Mouse (Mus musculus): ENCODE results near the gene E130308A19Rik. TPM values are rescaled to one million over a fixed set of nuclear protein-coding genes. Genes with fewer than 3 reads are reported as not detected.
"Not testable (repeated sequence)": the region's sequence is repeated elsewhere in the genome, so short reads cannot be mapped to it uniquely, and the experiment has no call there.

E130308A19Rik gene
- polyA plus RNA-seq, 1 experiment from 2014 or later, result 55.3 TPM

DNA sequence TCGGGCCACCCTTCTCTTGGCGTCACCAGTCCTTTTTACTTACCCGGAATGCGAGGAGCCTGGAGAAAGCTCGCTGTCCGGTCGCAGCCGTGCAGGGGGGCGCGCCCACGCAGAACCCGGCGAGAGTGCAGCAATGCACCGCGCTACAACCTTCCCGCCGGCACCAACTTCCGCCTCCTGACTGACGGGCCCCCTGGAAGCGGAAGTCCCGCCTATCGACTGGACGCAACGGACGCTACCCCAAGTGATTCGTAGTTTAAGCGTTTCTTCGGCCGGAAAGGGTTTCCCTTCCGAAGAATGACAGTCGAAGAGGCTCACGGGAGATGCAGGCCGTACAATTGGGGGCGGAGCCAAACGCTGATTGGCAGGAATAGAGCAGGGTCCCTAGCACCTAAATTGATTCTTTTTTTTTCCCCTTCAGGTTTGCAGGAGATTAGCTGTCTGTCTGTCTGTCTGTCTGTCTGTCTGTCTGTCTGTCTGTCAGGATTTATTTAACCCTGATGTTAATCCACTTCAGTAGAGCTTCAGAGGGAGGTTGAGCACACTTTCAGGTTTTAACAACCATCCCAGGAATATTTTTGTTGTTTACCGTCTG lies 157.8 kb downstream of the E130308A19Rik start:
- H3K27ac ChIP-seq, result peak overlapping the region; percentile 78
- 1% methylated on average over 36 of the region's 36 CpGs for WGBS
- H3K9ac ChIP-seq, result peak overlapping the region; percentile 82

DNA sequence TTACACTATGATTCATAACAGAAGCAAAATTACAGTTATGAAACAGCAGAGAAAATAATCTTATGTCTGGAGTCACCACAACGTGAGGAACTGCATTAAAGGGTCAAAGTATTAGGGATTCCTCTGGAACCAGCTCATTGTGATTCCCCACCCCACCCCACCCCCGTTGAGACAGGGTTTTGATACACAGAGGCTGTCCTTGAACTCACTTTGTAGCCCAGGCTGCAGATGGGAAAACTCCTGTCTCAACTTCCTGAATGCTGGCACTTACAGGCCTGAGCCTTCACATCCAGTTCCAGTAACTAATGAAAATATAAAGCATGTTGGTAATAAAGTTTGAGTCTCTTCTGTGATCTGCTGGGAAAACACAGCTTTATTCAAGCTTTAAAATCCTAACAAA lies 159.4 kb downstream of the E130308A19Rik start:
- Histone ChIP-seq H3K9ac (no peak overlapping the region), H3K36me3 (replicated peaks) (no peaks in the 10 kb centered on the region), H3K9me3 (no peaks in the 10 kb centered on the region), H3K27ac (no peak overlapping the region), H3K4me1 (peaks cover 12% of the 10 kb centered on the region), H3K27me3 (no peaks in the 10 kb centered on the region), H3K4me3 (replicated peaks) (no peak overlapping the region), H3K4me2 (no peak overlapping the region)
- WGBS, result 25% methylated on average over 2 of the region's 2 CpGs
- ATAC-seq (ENCODE audit: low FRiP score), result no peak

More for the DNA sequence above, 157.8 kb downstream of the E130308A19Rik start:
- Histone ChIP-seq H3K4me1 (peaks cover 12% of the 10 kb centered on the region), H3K9me3 (no peaks in the 10 kb centered on the region), H3K4me3 (replicated peaks) (peak overlapping the region; percentile 92), H3K36me3 (replicated peaks) (0 out of 2 replicates have a peak, but pooled peaks cover 2% of the 10 kb centered on the region), H3K4me2 (peak overlapping the region; percentile 84), H3K27me3 (no peaks in the 10 kb centered on the region)
- ATAC-seq (ENCODE audit: low FRiP score), result peak; percentile 95

DNA sequence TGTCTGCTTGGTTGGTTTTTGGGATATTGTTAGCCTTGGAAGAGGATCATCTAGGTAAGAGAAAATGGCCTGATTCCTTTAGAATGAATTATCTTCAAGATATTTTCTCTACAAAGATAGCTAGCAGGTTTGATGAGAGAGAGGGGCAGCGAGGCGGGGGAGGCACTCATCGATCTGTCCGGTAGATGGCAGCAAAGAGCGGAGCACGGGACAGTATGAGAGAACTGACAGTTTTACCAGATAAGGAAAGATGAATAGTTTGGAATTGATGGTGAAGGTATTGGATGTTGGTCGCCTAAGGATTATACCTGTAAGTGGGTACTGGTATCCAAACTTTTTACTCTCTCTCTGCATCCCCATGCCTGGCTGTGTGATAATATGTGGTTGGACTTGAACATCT lies 160.7 kb downstream of the E130308A19Rik start:
- Histone ChIP-seq H3K4me3 (replicated peaks) (no peak overlapping the region), H3K4me1 (peaks cover 10% of the 10 kb centered on the region), H3K4me2 (no peak overlapping the region), H3K9me3 (no peaks in the 10 kb centered on the region), H3K27ac (no peak overlapping the region), H3K27me3 (no peaks in the 10 kb centered on the region), H3K9ac (no peak overlapping the region), H3K36me3 (replicated peaks) (no peaks in the 10 kb centered on the region)
- WGBS, result under 1% methylated on average over 7 of the region's 7 CpGs
- ATAC-seq (ENCODE audit: low FRiP score), result no peak

DNA sequence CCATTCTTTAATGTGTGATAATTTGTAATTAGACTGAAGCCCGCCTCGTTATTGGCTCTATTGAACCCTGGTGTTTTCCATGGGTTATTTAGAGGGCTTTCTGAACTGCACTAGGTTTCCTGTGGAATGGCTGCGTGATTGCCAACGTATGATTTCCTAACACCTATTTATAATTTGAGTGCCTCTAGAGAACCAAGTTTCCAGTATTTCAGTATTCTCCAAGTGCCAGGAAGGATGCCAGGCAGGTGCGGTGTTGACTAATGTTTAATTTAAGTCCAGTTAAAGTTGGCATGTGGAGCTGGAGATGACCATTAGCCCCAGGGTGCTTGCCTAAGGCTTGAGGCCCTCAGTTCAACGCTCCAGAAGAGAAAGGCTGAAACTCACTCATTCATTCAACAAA lies 161.1 kb downstream of the E130308A19Rik start:
- Histone ChIP-seq H3K9ac (no peak overlapping the region), H3K27me3 (no peaks in the 10 kb centered on the region), H3K4me1 (peaks cover 6% of the 10 kb centered on the region), H3K4me3 (replicated peaks) (no peak overlapping the region), H3K27ac (no peak overlapping the region), H3K4me2 (no peak overlapping the region), H3K9me3 (no peaks in the 10 kb centered on the region), H3K36me3 (replicated peaks) (no peaks in the 10 kb centered on the region)
- 71% methylated on average over 6 of the region's 6 CpGs for WGBS
- no peak for ATAC-seq (ENCODE audit: low FRiP score)

DNA sequence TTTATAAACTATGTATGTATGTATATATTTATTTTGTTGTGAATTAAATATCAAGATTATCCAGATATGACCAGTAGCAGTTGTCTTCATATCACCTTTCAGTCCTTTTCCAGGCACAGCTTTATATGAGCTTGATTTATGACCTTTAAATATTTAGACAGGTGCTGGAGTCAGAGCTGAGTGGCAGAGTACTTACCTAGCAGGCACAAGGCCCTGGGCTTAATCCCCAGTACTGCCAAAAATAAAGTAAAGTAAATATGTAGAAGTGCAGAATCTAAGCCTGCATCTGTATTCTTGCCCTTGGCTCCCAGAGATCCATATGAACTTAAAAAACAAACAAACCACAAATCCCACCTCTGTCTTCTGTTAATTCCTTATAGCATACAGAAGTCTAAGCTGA lies 163.0 kb downstream of the E130308A19Rik start:
- no peaks in the 10 kb centered on the region for H3K4me1 ChIP-seq
- no peak overlapping the region for H3K9ac ChIP-seq
- ATAC-seq (ENCODE audit: low FRiP score), result no peak
- no peaks in the 10 kb centered on the region for H3K9me3 ChIP-seq
- no peak overlapping the region for H3K4me3 ChIP-seq (replicated peaks)
- H3K27ac ChIP-seq, result no peak overlapping the region
- H3K36me3 ChIP-seq (replicated peaks), result no peaks in the 10 kb centered on the region
- no peak overlapping the region for H3K4me2 ChIP-seq
- no peaks in the 10 kb centered on the region for H3K27me3 ChIP-seq

DNA sequence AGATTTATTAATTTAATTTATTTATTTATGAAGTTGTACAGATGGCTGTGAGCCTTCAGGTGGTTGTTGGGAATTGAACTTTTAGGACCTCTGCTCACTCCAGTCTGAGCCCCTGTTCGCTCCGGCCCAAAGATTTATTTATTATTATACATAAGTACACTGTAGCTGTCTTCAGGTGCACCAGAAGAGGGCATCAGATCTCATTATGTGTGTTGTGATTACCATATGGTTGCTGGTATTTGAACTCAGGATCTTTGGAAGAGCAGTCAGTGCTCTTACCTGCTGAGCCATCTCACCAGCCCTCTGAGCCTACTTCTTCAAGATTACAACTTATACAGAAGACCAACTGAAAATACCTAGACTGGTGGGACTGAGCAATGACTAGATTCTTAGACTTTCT lies 167.6 kb downstream of the E130308A19Rik start:
- ATAC-seq (ENCODE audit: low FRiP score); H3K9me3 ChIP-seq; H3K27me3 ChIP-seq; H3K4me1 ChIP-seq; H3K36me3 ChIP-seq (replicated peaks); H3K4me3 ChIP-seq (replicated peaks); H3K27ac ChIP-seq; H3K4me2 ChIP-seq; H3K9ac ChIP-seq: not testable (repeated sequence)
- WGBS, result 79% methylated on average over 2 of the region's 2 CpGs

DNA sequence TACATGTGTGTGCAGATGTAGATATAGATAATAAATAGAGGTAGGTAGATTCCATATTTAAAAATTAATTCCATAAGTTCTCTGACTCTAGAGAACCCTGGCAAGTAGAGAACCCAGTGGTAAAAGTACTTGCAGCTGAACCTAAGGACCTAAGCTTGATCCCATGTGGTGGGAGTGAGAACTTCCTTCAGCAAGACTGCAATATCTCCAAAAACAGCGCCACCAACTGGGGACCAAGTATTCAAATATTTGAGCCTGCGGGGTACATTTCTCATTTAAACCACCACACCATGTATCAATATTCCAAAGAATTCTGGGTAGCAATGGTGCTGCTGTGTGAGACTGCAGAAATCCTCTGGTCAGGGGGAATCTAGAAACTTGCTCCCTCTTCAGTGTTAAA lies 168.1 kb downstream of the E130308A19Rik start:
- Histone ChIP-seq H3K27me3 (no peaks in the 10 kb centered on the region), H3K9ac (no peak overlapping the region), H3K4me2 (no peak overlapping the region), H3K36me3 (replicated peaks) (no peaks in the 10 kb centered on the region), H3K4me1 (no peaks in the 10 kb centered on the region), H3K4me3 (replicated peaks) (no peak overlapping the region), H3K9me3 (no peaks in the 10 kb centered on the region), H3K27ac (no peak overlapping the region)
- ATAC-seq (ENCODE audit: low FRiP score), result no peak
- WGBS, result 77% methylated on average over 2 of the region's 2 CpGs

DNA sequence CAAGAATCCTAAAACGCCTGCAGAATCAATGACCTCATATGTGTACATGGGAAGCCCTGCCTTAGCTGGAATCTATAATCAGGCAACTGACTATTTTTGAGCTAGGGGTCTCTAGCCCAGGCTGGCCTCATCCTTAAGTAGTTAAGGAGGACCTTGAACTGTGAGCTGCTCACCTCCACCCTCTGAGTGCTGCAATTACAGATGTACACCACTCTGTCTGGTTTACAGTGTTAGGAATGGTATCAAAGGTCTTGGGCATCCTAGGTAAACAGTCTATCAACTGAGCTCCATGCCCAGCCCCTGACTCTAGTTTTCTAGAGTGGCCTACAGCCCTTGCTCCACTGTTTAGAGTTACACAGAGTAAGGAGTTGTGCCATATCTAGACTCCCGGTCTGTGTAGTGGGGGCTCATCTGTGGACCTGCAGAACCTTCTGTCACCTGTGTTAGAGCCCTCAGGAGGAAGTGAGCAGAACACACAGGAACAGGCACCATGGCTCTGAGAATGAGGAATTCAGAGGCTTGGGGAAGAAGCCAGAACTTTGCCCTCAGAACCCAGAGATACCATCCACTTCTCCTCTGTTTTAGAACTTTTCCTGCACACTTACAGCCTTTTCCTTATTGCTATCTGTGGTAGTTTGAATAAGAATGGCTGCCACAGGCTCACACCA lies 169.9 kb downstream of the E130308A19Rik start:
- 80% methylated on average over 2 of the region's 2 CpGs for WGBS
- no peaks in the 10 kb centered on the region for H3K36me3 ChIP-seq (replicated peaks)
- H3K9ac ChIP-seq, result no peak overlapping the region
- no peak for ATAC-seq (ENCODE audit: low FRiP score)
- H3K4me3 ChIP-seq (replicated peaks), result no peak overlapping the region
- H3K4me2 ChIP-seq, result no peak overlapping the region
- H3K9me3 ChIP-seq, result no peaks in the 10 kb centered on the region
- no peak overlapping the region for H3K27ac ChIP-seq
- no peaks in the 10 kb centered on the region for H3K27me3 ChIP-seq
- H3K4me1 ChIP-seq, result no peaks in the 10 kb centered on the region

DNA sequence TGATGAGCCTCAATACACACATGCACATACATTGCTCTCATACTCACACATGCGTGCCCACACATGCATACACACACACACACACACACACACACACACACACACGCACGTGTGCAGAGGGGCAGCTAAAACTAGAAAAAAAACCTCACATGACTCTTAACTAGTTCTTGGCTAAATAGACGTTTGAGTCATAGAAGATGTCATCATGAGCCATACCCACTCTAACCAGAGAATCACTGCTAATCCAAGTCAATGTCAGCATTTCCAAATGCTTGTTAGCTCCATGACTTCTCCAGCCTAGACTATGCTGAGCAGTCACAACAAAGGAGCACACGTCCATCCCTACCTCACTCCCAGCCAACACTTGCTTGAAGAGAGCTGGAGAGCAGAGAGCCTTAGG lies 174.2 kb downstream of the E130308A19Rik start:
- 0 out of 2 replicates have a peak, but pooled peaks cover 3% of the 10 kb centered on the region for H3K27me3 ChIP-seq
- ATAC-seq (ENCODE audit: low FRiP score), result no peak
- no peak overlapping the region for H3K9ac ChIP-seq
- 0 out of 2 replicates have a peak, but pooled peaks cover 3% of the 10 kb centered on the region for H3K4me1 ChIP-seq
- H3K9me3 ChIP-seq, result no peaks in the 10 kb centered on the region
- no peak overlapping the region for H3K4me2 ChIP-seq
- 89% methylated on average over 5 of the region's 5 CpGs for WGBS
- H3K36me3 ChIP-seq (replicated peaks), result no peaks in the 10 kb centered on the region
- H3K4me3 ChIP-seq (replicated peaks), result no peak overlapping the region
- no peak overlapping the region for H3K27ac ChIP-seq

DNA sequence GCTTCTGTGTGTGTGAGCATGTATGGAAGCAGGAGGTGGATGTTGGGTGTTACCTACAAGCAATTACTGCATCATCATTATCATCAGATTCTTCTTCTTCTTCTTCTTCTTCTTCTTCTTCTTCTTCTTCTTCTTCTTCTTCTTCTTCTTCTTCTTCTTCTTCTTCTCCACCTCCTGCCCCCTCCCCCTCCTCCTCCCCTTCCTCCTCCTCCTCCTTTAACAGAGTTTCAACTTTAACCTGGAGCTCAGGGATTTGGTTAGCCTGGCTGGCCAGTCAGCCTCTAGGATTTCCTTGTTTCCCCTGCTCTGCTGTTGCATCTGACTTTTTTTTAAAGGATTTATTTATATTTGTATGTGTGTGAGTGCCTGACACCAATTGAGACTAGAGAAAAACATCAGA lies 175.5 kb downstream of the E130308A19Rik start, which contains the start of gene Inip:
TSS of gene Inip (minus strand) at position 101 of the 400 bp plus-strand sequence.
- Histone ChIP-seq H3K4me2 (no peak within 1 kb of the TSS), H3K27ac (no peak within 1 kb of the TSS), H3K4me3 (replicated peaks) (no peak within 1 kb of the TSS), H3K9me3 (no peaks in the 10 kb centered on the region), H3K27me3 (0 out of 2 replicates have a peak, but pooled peaks cover 3% of the 10 kb centered on the region), H3K36me3 (replicated peaks) (no peaks in the 10 kb centered on the region), H3K9ac (no peak within 1 kb of the TSS), H3K4me1 (peaks cover 4% of the 10 kb centered on the region)
- no peak for ATAC-seq (ENCODE audit: low FRiP score)

DNA sequence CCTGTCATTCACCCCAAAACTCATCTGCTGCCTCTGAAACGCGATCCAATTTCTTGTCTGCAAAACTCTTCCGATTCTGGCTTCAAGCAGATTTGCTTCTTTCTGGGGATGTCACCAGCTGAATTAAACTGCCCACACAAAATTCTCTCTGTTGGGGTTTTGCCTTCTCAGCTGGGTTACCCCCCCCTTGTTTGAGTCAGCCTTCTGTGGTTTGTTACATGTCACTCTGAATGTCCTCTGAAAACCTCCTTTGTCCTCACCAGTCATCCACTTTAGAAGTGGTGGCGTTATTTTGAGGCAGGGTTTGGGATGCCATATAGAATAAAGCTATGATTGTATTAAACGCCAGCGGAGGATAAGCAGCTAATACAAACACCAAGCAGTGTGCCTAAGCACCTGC lies 176.1 kb downstream of the E130308A19Rik start:
- ATAC-seq (ENCODE audit: low FRiP score), result no peak
- no peak overlapping the region for H3K9ac ChIP-seq
- no peaks in the 10 kb centered on the region for H3K9me3 ChIP-seq
- no peak overlapping the region for H3K27ac ChIP-seq
- 78% methylated on average over 6 of the region's 6 CpGs for WGBS
- H3K27me3 ChIP-seq, result 0 out of 2 replicates have a peak, but pooled peaks cover 3% of the 10 kb centered on the region
- no peak overlapping the region for H3K4me3 ChIP-seq (replicated peaks)
- no peaks in the 10 kb centered on the region for H3K36me3 ChIP-seq (replicated peaks)
- peaks cover 10% of the 10 kb centered on the region for H3K4me1 ChIP-seq
- no peak overlapping the region for H3K4me2 ChIP-seq

DNA sequence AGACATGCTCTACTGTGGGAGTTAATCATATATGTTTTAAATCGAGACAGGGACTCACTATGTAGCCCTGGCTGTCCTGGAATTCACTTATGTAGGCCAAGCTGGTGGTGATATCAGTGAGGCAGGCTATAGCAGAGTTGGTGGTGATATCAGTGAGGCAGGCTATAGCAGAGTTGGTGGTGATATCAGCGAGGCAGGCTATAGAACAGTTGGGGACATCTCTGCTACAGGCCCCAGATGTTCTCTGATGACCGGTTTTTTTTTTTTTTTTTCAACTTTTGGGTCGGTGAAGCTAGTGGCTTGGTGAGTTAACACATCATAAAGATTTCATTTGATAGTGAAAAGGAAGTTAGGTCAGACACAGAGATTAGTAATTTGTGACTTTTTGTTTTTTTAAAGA lies 176.8 kb downstream of the E130308A19Rik start:
- H3K9me3 ChIP-seq, result no peaks in the 10 kb centered on the region
- no peak overlapping the region for H3K4me2 ChIP-seq
- no peaks in the 10 kb centered on the region for H3K36me3 ChIP-seq (replicated peaks)
- ATAC-seq (ENCODE audit: low FRiP score), result no peak
- no peak overlapping the region for H3K27ac ChIP-seq
- H3K4me3 ChIP-seq (replicated peaks), result no peak overlapping the region
- H3K4me1 ChIP-seq, result peaks cover 16% of the 10 kb centered on the region
- 0 out of 2 replicates have a peak, but pooled peaks cover 3% of the 10 kb centered on the region for H3K27me3 ChIP-seq
- 69% methylated on average over 4 of the region's 4 CpGs for WGBS
- no peak overlapping the region for H3K9ac ChIP-seq

DNA sequence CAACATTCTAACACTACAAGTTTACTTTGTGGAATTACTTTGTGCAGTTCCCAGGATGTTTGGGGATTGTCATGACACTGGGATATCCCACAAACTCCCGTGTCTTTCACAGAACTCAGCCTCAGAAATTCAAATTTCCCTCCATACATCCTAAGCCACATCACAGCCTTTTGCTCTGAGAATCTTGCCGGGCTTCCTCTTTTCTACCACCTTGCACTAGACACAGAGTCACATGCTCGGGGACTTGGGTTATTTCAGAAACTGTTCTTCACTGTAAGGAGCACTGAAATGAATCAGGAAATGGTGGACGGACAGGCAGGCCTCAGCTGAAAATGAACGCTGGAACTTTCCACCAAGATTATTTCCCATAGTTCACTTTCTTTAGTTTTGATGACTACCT lies 177.3 kb downstream of the E130308A19Rik start:
- no peak overlapping the region for H3K27ac ChIP-seq
- H3K4me2 ChIP-seq, result no peak overlapping the region
- ATAC-seq (ENCODE audit: low FRiP score), result no peak
- H3K27me3 ChIP-seq, result 0 out of 2 replicates have a peak, but pooled peaks cover 3% of the 10 kb centered on the region
- H3K36me3 ChIP-seq (replicated peaks), result no peaks in the 10 kb centered on the region
- peaks cover 16% of the 10 kb centered on the region for H3K4me1 ChIP-seq
- no peak overlapping the region for H3K4me3 ChIP-seq (replicated peaks)
- H3K9ac ChIP-seq, result no peak overlapping the region
- no peaks in the 10 kb centered on the region for H3K9me3 ChIP-seq
- 83% methylated on average over 5 of the region's 5 CpGs for WGBS

Measured in forebrain, embryonic 12.5 days (tissue).